ENCODE assay signal across 9 mouse cellular contexts in genomic region chr17:57166800-57167791, GRCm38 (mm10). TPM values are rescaled to one million over a fixed set of nuclear protein-coding genes. Genes with fewer than 3 reads are reported as not detected.
DNase-seq lines count a peak whose midpoint lies in the region; ATAC-seq and TF ChIP-seq lines count a peak whose summit lies in the region.
"Had no signal": no experiment of that assay in that cellular context is flagged by ENCODE, and none has a peak within 500 bp of the region (broad histone marks: within the 10 kb centered on the region; RNA-seq: fewer than 3 reads in every experiment).

No protein-coding gene starts in this region.

- no peak for TF ChIP-seq EP300 in liver, embryonic 14.5 days (IDR thresholded peaks at IDR 0.05; ENCODE audit: low read depth)

- no peak overlapping the region for H3K27ac ChIP-seq in forebrain, embryonic 11.5 days (ENCODE audit: low read depth, low read length)
- H3K27ac ChIP-seq in heart, embryonic 16.5 days (ENCODE audit: low read length) = no peak overlapping the region
- H3K27ac ChIP-seq in liver, embryonic 14.5 days = no peak overlapping the region
- H3K27ac ChIP-seq in neural tube, embryonic 13.5 days (replicated peaks) = no peak overlapping the region

- TF ChIP-seq CTCF in liver, embryonic 14.5 days (IDR thresholded peaks at IDR 0.05; ENCODE audit: low read depth) = peak; percentile 95

- peak; percentile 74 for ATAC-seq in forebrain, embryonic 11.5 days (replicated peaks; ENCODE audit: low FRiP score)
- ATAC-seq in heart, embryonic 16.5 days (replicated peaks; ENCODE audit: extremely low read depth, insufficient read depth, low FRiP score) = peak; percentile 73
- 0 out of 2 replicates have a peak, but pooled peaks have one; percentile 18 for ATAC-seq in liver, embryonic 14.5 days (ENCODE audit: insufficient read depth)
- ATAC-seq in neural tube, embryonic 13.5 days (ENCODE audit: low read depth) = peak; percentile 75

- peak; percentile 76 to 80 for DNase-seq in CD8-positive naive resting alpha-beta T cell, adult 2 months (ENCODE audit: low read depth in 2 of 2, low spot score in 2 of 2)
- peak; percentile 56 for DNase-seq in c-Kit-positive CD71-negative TER-119-negative erythroid progenitor cells, embryonic 14.5 days (ENCODE audit: low read depth)
- DNase-seq in forebrain, embryonic 11.5 days (ENCODE audit: low spot score) = peak; percentile 94
- DNase-seq in kidney, postnatal 25 days = peak; percentile 86 to 93
- peak; percentile 37 to 41 (median 40) for DNase-seq in liver, embryonic 14.5 days (ENCODE audit: low read depth in 3 of 3, low spot score in 3 of 3)
- DNase-seq in telencephalon, adult 2 months (ENCODE audit: low read depth, low spot score) = peak; percentile 29

- no peaks in the 10 kb centered on the region for H3K27me3 ChIP-seq in forebrain, embryonic 11.5 days (ENCODE audit: control insufficient read depth, insufficient read depth, low read length)
- peaks cover 3% of the 10 kb centered on the region; the same call in 1 of the 2 replicates for H3K27me3 ChIP-seq in heart, embryonic 16.5 days (ENCODE audit: control insufficient read depth, insufficient read depth, low read length)
- H3K27me3 ChIP-seq in liver, embryonic 14.5 days (ENCODE audit: control insufficient read depth, insufficient read depth, low read length) = no peaks in the 10 kb centered on the region
- H3K27me3 ChIP-seq in neural tube, embryonic 13.5 days = no peaks in the 10 kb centered on the region

- H3K4me1 ChIP-seq in forebrain, embryonic 11.5 days (replicated peaks; ENCODE audit: control insufficient read depth, insufficient read depth, low read length) = 0 out of 2 replicates have a peak, but pooled peaks cover 1% of the 10 kb centered on the region
- H3K4me1 ChIP-seq in heart, embryonic 16.5 days (ENCODE audit: control insufficient read depth, insufficient read depth, low read length) = no peaks in the 10 kb centered on the region
- peaks cover 0 to 5% of the 10 kb centered on the region in 2 experiments; a peak in 2 of 4 replicates for H3K4me1 ChIP-seq in liver, embryonic 14.5 days (replicated peaks; ENCODE audit: control insufficient read depth in 2 of 2, insufficient read depth in 2 of 2, low read length in 1 of 2)
- no peaks in the 10 kb centered on the region for H3K4me1 ChIP-seq in neural tube, embryonic 13.5 days (replicated peaks)

- no peak overlapping the region for H3K9ac ChIP-seq in forebrain, embryonic 11.5 days (ENCODE audit: low read length)
- no peak overlapping the region; the same call in 1 of the 2 replicates for H3K9ac ChIP-seq in heart, embryonic 16.5 days (ENCODE audit: low read length)
- no peak overlapping the region for H3K9ac ChIP-seq in liver, embryonic 14.5 days (replicated peaks)
- no peak overlapping the region for H3K9ac ChIP-seq in neural tube, embryonic 13.5 days

- WGBS in forebrain, embryonic 11.5 days = 8% methylated on average over 10 of the region's 11 CpGs
- WGBS in heart, embryonic 16.5 days = 12% methylated on average over 11 of the region's 11 CpGs
- 17% methylated on average over 11 of the region's 11 CpGs for WGBS in liver, embryonic 14.5 days (ENCODE audit: insufficient replicate concordance)
- WGBS in neural tube, embryonic 13.5 days = 16% methylated on average over 10 of the region's 11 CpGs

- peak overlapping the region; percentile 16; the same call in 1 of the 2 replicates for H3K4me2 ChIP-seq in forebrain, embryonic 11.5 days (ENCODE audit: low read depth, low read length, severe bottlenecking)
- H3K4me2 ChIP-seq in heart, embryonic 16.5 days (ENCODE audit: low read depth, low read length) = no peak overlapping the region
- no peak overlapping the region; the same call in 1 of the 2 replicates for H3K4me2 ChIP-seq in liver, embryonic 14.5 days (ENCODE audit: low read depth)
- H3K4me2 ChIP-seq in neural tube, embryonic 13.5 days = peak overlapping the region; percentile 31

- H3K36me3 ChIP-seq in forebrain, embryonic 11.5 days (ENCODE audit: control insufficient read depth, insufficient read depth, low read length) = no peaks in the 10 kb centered on the region
- no peaks in the 10 kb centered on the region for H3K36me3 ChIP-seq in heart, embryonic 16.5 days (ENCODE audit: control insufficient read depth, insufficient read depth)
- no peaks in the 10 kb centered on the region for H3K36me3 ChIP-seq in liver, embryonic 14.5 days (replicated peaks; ENCODE audit: control insufficient read depth, insufficient read depth, low read depth)
- no peaks in the 10 kb centered on the region for H3K36me3 ChIP-seq in neural tube, embryonic 13.5 days

- H3K9me3 ChIP-seq in forebrain, embryonic 11.5 days (ENCODE audit: control insufficient read depth, low read length) = no peaks in the 10 kb centered on the region
- 0 out of 2 replicates have a peak, but pooled peaks cover 2% of the 10 kb centered on the region for H3K9me3 ChIP-seq in heart, embryonic 16.5 days (replicated peaks; ENCODE audit: control insufficient read depth, low read length)
- H3K9me3 ChIP-seq in liver, embryonic 14.5 days (ENCODE audit: control insufficient read depth, low read length) = no peaks in the 10 kb centered on the region
- H3K9me3 ChIP-seq in neural tube, embryonic 13.5 days = no peaks in the 10 kb centered on the region

- H3K4me3 ChIP-seq in forebrain, embryonic 11.5 days (ENCODE audit: low read depth, low read length) = no peak overlapping the region
- H3K4me3 ChIP-seq in heart, embryonic 16.5 days (ENCODE audit: low read length) = no peak overlapping the region
- H3K4me3 ChIP-seq in liver, embryonic 14.5 days (ENCODE audit: insufficient read depth in 1 of 2, low read depth in 2 of 2, low read length in 2 of 2) = no peak overlapping the region
- no peak overlapping the region for H3K4me3 ChIP-seq in neural tube, embryonic 13.5 days

RNA-seq across cellular contexts. Expression of gene Cd70, which starts 17.5 kb away (rescaled TPM):
- polyA plus RNA-seq in forebrain, embryonic 11.5 days (2014; fragmentation: Nextera tagmentation; extraction: Ambion mirVana) = not detected in 2 replicates
- polyA plus RNA-seq in heart, embryonic 16.5 days (2015; fragmentation: Nextera tagmentation; extraction: Ambion mirVana) = 0.17 and 0.75 TPM in 2 replicates
- polyA plus RNA-seq in liver, embryonic 14.5 days (2012; rRNA removed) = not detected in 2 replicates
- polyA plus RNA-seq in liver, embryonic 14.5 days (2014; fragmentation: Nextera tagmentation; extraction: Ambion mirVana) = not detected in 2 replicates
- 0.56 and 0.62 TPM in 2 replicates for polyA plus RNA-seq in neural tube, embryonic 13.5 days (2015; fragmentation: Nextera tagmentation; extraction: Ambion mirVana)
- polyA plus RNA-seq: gonadal fat pad, adult 2 months had no signal

RNA-seq across cellular contexts. Expression of gene Tnfsf14, which starts 26.9 kb away (rescaled TPM):
- 0.13 and 0.19 TPM in 2 replicates for polyA plus RNA-seq in forebrain, embryonic 11.5 days (2014; fragmentation: Nextera tagmentation; extraction: Ambion mirVana)
- 0.29 and 0.58 TPM in 2 replicates for polyA plus RNA-seq in heart, embryonic 16.5 days (2015; fragmentation: Nextera tagmentation; extraction: Ambion mirVana)
- polyA plus RNA-seq in liver, embryonic 14.5 days (2012; rRNA removed) = 1.5 and 1.9 TPM in 2 replicates
- polyA plus RNA-seq in liver, embryonic 14.5 days (2014; fragmentation: Nextera tagmentation; extraction: Ambion mirVana) = 0.51 and 0.75 TPM in 2 replicates
- not detected in 2 replicates for polyA plus RNA-seq in neural tube, embryonic 13.5 days (2015; fragmentation: Nextera tagmentation; extraction: Ambion mirVana)

Comparison
In these comparisons a context has a peak if more than half of its experiments do, and no peak if none do; other contexts are left out.
1. DNase-seq: peak in every context shown above with its lines; median percentile 94 in forebrain, embryonic 11.5 days; 90 in kidney, postnatal 25 days; 78 in CD8-positive naive resting alpha-beta T cell, adult 2 months; 56 in c-Kit-positive CD71-negative TER-119-negative erythroid progenitor cells, embryonic 14.5 days; 40 in liver, embryonic 14.5 days; 29 in telencephalon, adult 2 months.
2. ATAC-seq: peak in every context shown above with its lines; median percentile 75 in neural tube, embryonic 13.5 days; 74 in forebrain, embryonic 11.5 days; 73 in heart, embryonic 16.5 days; 18 in liver, embryonic 14.5 days.
3. H3K4me2 ChIP-seq: peak in forebrain, embryonic 11.5 days (single experiment) and neural tube, embryonic 13.5 days (single experiment); none in heart, embryonic 16.5 days (single experiment) and liver, embryonic 14.5 days (single experiment).